Mouse (Mus musculus) liver, postnatal 0 days (tissue): ENCODE data around the gene Zswim4. TPM values are rescaled to one million over a fixed set of nuclear protein-coding genes. Genes with fewer than 3 reads are reported as not detected.

ENCODE experiments used
- ATAC-seq: fragments of 200-750 bp; cut with Nextera tagmentation; 2 replicates; pipeline ENCODE4 v1.8.0; 2017; ENCODE audit warnings: mild to moderate bottlenecking, moderate library complexity
- DNase-seq: peaks from one replicate; pipeline ENCODE4 v3.0.0-alpha.2; 2016
- H3K27ac ChIP-seq: fragments of 300-500 bp; sonication (generic); 2 replicates; pipeline ENCODE4 v1.5.1; 2014; ENCODE audit warnings: antibody characterized with exemption, moderate library complexity, mild to moderate bottlenecking, low read depth
- H3K27me3 ChIP-seq: fragments of 300-500 bp; sonication (generic); 2 replicates; pipeline ENCODE4 v1.6.1; 2014; ENCODE audit warnings: low read length, control low read depth, mixed read lengths; ENCODE audit not compliant: insufficient read depth
- H3K36me3 ChIP-seq: fragments of 300-500 bp; sonication (generic); replicated peaks from 2 replicates; pipeline ENCODE4 v1.6.1; 2014; ENCODE audit warnings: mild to moderate bottlenecking, control low read depth, low read length, moderate library complexity, mixed read lengths; ENCODE audit not compliant: insufficient read depth
- H3K4me1 ChIP-seq: fragments of 300-500 bp; sonication (generic); 2 replicates; pipeline ENCODE4 v1.6.1; 2014; ENCODE audit warnings: antibody characterized with exemption, mild to moderate bottlenecking, control low read depth; ENCODE audit not compliant: insufficient read depth
- H3K4me2 ChIP-seq: fragments of 300-500 bp; sonication (generic); 2 replicates; pipeline ENCODE4 v1.6.1; 2014; ENCODE audit warnings: low read depth, mild to moderate bottlenecking, low read length, moderate library complexity, mixed read lengths
- H3K4me3 ChIP-seq: fragments of 300-500 bp; sonication (generic); 2 replicates; pipeline ENCODE4 v1.5.1; 2014; ENCODE audit warnings: low read depth, low read length
- H3K9ac ChIP-seq: fragments of 300-500 bp; sonication (generic); replicated peaks from 2 replicates; pipeline ENCODE4 v1.6.1; 2014; ENCODE audit warnings: mild to moderate bottlenecking, moderate library complexity
- H3K9me3 ChIP-seq: fragments of 300-500 bp; sonication (generic); 2 replicates; pipeline ENCODE4 v1.6.1; 2016; ENCODE audit warnings: mild to moderate bottlenecking, control low read depth, low read length, mixed read lengths
- CTCF ChIP-seq: sonication (generic); IDR thresholded peaks from 2 replicates; pipeline ENCODE4 v1.5.1; 2016; ENCODE audit warnings: antibody characterized with exemption, low read depth
- EP300 ChIP-seq: IDR thresholded peaks from 2 replicates; pipeline ENCODE4 v1.6.1; 2016; ENCODE audit warnings: antibody characterized with exemption, low read depth, mild to moderate bottlenecking
- WGBS: fragments of 180-500 bp; shearing (Covaris S2); extraction: QIAGEN DNeasy Blood & Tissue Kit; methylation state at CpG from one replicate; pipeline ENCODE4 v1.1.7; 2014; ENCODE audit not compliant: insufficient replicate concordance; 5-methylcytosine and 5-hydroxymethylcytosine counted together
- polyA plus RNA-seq: library from polyadenylated mRNA; unstranded; fragments of >200 nt; fragmentation: Nextera tagmentation; extraction: Ambion mirVana; gene quantifications from 2 replicates; pipeline ENCODE4 v1.2.1, GENCODE M21; 2015

Gene Zswim4
- polyA plus RNA-seq, 1 experiment from 2014 or later, result 1.4 TPM

DNA sequence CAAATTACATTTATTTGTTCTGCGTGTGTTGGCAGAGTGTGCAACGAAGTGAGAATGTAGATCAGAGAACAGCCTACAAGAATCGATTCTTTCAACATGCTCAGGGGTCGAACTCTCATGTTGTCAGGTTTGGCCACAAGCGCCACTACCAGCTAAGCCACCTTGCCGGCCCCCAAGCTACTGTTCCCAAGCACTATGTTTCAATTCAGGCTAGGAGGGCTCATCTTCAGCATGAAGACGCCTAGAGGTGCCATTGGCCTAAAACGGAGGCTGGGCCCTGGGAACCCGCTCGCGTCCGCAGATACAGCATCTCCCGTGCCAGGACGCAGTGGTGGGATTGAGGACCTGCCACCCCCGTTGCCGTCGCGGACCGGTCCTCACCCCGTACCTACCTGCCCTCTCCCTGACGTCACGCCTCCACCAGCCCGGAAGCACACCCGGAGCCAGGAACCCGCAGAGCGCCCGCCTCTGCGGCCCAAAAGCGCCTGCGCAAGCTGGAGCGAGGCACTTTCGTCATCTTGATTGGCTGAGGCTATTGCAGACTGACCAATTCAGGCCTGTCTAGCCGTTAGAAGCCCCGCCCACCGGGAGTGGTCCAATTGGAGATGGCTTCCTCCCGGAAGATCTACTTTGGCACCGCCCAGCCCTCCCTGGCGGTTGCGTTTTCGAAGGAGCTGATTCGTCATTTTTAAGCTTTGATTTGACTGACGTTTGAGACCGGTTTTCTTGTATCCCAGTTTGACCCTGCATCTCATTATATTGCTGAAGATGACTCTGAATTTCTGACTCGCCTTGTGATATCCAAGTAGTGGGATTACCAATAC lies 33.3 kb upstream of the Zswim4 start, which contains the start of gene Ccdc130:
Gene Ccdc130 (minus strand): TSS at position 431 of the 824 bp plus-strand sequence.
- Histone ChIP-seq H3K27me3 (no peaks in the 10 kb centered on the region), H3K9ac (peak within 1 kb of the TSS; percentile 66), H3K9me3 (no peaks in the 10 kb centered on the region), H3K27ac (peak within 1 kb of the TSS; percentile 66), H3K4me2 (peak within 1 kb of the TSS; percentile 74), H3K4me1 (peaks cover 4% of the 10 kb centered on the region), H3K4me3 (peak within 1 kb of the TSS; percentile 68), H3K36me3 (peaks cover 4% of the 10 kb centered on the region; the same call in 1 of the 2 replicates)
- TF ChIP-seq EP300 (no peak), CTCF (no peak)
- DNase-seq (peak; percentile 100), ATAC-seq (peak; percentile 100)
- under 1% methylated on average over 44 of the region's 44 CpGs for WGBS

DNA sequence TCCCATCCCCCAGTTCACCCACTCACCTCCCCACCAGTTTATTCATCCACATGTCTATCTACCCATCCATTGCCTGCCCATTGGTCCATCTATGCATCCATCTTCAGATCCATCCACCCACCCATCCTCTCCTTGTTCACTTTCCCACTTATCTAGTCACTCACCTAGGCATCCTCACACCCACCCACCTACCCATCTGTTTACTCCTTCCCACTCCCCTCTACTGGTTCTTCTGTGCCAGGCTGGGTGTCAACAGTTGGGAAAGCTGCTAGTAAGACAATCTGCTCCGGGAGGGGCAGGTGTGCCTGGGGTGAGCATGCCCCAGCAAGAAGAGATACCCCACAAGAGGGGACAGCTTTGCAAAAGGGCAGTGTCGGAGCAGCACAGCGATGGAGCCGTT lies 24.2 kb upstream of the Zswim4 start:
- H3K9me3 ChIP-seq, result no peaks in the 10 kb centered on the region
- no peak overlapping the region for H3K4me2 ChIP-seq
- H3K36me3 ChIP-seq, result peaks cover 63% of the 10 kb centered on the region
- H3K4me3 ChIP-seq, result no peak overlapping the region
- WGBS, result 91% methylated on average over 4 of the region's 4 CpGs
- H3K27me3 ChIP-seq, result no peaks in the 10 kb centered on the region
- no peak for ATAC-seq
- peaks cover 14% of the 10 kb centered on the region for H3K4me1 ChIP-seq
- no peak for TF ChIP-seq CTCF
- TF ChIP-seq EP300, result no peak
- no peak for DNase-seq
- H3K27ac ChIP-seq, result no peak overlapping the region
- H3K9ac ChIP-seq, result no peak overlapping the region

GRCm38 (mm10) chr8:84256822-84257610 lies 20.2 kb upstream of the Zswim4 start, which contains the start of gene Mri1:
Gene Mri1, minus strand, starts transcription at chr8:84257326.
- H3K4me3 ChIP-seq, result peak within 1 kb of the TSS; percentile 73
- 2% methylated on average over 62 of the region's 64 CpGs for WGBS
- no peaks in the 10 kb centered on the region for H3K9me3 ChIP-seq
- peaks cover 18% of the 10 kb centered on the region for H3K4me1 ChIP-seq
- DNase-seq (peak; percentile 89), ATAC-seq (peak; percentile 88)
- no peak for TF ChIP-seq EP300
- TF ChIP-seq CTCF, result 0 out of 2 replicates have a peak, but pooled peaks have one; percentile 10
- no peaks in the 10 kb centered on the region for H3K27me3 ChIP-seq
- peaks cover 41% of the 10 kb centered on the region for H3K36me3 ChIP-seq
- H3K27ac ChIP-seq, result peak within 1 kb of the TSS; percentile 84
- peak within 1 kb of the TSS; percentile 96 for H3K4me2 ChIP-seq
- peak within 1 kb of the TSS; percentile 78 for H3K9ac ChIP-seq

DNA sequence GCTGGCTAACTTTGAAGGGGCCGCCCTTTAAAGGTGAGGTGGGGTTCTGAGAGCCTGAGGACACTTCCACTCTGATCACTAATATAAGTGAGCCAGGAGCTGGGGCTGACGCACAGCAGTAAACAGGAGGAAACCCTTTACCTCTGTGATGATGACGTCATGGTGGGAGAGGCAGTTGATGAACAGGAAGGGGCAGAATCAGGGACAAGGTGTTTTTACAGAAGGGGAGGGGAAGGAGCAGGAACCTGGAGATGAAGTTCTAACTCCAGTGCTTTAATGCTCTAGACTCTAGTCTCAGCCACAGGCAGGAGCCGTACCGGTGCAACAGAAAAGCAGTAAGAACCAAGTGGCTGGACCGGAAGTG lies 19.6 kb upstream of the Zswim4 start:
- peak overlapping the region; percentile 73 for H3K4me3 ChIP-seq
- H3K4me1 ChIP-seq, result peaks cover 18% of the 10 kb centered on the region
- peak overlapping the region; percentile 78 for H3K9ac ChIP-seq
- no peaks in the 10 kb centered on the region for H3K9me3 ChIP-seq
- H3K4me2 ChIP-seq, result peak overlapping the region; percentile 96
- 14% methylated on average over 6 of the region's 6 CpGs for WGBS
- TF ChIP-seq EP300 (no peak), CTCF (no peak)
- peak overlapping the region; percentile 84 for H3K27ac ChIP-seq
- ATAC-seq, result peak; percentile 71
- no peaks in the 10 kb centered on the region for H3K27me3 ChIP-seq
- no peak for DNase-seq
- peaks cover 38% of the 10 kb centered on the region for H3K36me3 ChIP-seq

DNA sequence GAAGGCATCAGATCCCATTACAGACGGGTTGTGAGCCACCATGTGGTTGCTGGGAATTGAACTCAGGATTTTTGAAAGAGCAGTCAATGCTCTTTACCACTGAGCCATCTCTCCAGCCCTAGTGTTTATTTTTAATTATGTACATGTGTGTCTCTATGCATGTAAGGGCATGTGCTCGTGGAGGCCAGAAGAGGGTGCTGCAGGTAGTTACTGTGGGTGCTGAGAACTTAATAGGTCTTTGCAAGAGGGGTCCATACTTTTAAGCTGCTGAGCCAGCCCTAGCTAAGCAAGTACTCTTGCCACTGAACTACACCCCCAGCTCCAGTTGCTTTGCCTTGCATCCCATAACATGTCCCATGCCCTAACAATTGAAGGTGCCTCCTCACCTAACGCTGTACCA lies 19.0 kb upstream of the Zswim4 start:
- peaks cover 38% of the 10 kb centered on the region for H3K36me3 ChIP-seq
- peaks cover 18% of the 10 kb centered on the region for H3K4me1 ChIP-seq
- no peaks in the 10 kb centered on the region for H3K9me3 ChIP-seq
- no peak overlapping the region for H3K9ac ChIP-seq
- 80% methylated on average over 3 of the region's 3 CpGs for WGBS
- no peak for TF ChIP-seq EP300
- TF ChIP-seq CTCF, result peak; percentile 27; the same call in 1 of the 2 replicates
- H3K4me3 ChIP-seq, result peak overlapping the region; percentile 73
- no peaks in the 10 kb centered on the region for H3K27me3 ChIP-seq
- DNase-seq (no peak), ATAC-seq (no peak)
- peak overlapping the region; percentile 84 for H3K27ac ChIP-seq
- H3K4me2 ChIP-seq, result peak overlapping the region; percentile 96
